Mouse (Mus musculus): Measurements from ENCODE around the gene Txnrd2. TPM values are rescaled to one million over a fixed set of nuclear protein-coding genes. Genes with fewer than 3 reads are reported as not detected.

Gene Txnrd2
- polyA plus RNA-seq, 1 experiment from 2014 or later = 22.0 TPM

DNA sequence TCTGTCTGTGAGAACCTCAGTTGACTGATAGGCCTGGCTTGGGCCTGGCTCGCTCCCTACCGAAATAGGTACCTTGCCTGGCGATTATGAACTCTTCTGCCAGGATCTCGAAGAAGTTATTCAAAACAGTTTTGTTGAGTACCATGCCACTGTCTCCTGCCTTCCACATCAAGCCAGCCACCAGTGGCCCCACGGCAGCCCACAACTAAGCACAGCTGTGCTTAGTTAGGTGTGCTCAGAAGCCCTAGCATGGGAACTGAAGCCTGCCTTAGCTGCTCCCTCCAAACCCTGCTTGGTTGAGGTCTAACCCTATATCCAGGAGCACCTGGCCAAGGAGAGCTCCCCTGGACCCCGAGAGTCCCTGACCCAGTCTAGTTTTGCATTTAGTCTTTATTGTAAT, 75.3 kb downstream of the Txnrd2 start:
- Histone ChIP-seq H3K4me1 (replicated peaks; ENCODE audit: control insufficient read depth, insufficient read depth, low read length) (peaks cover 17% of the 10 kb centered on the region), H3K4me3 (ENCODE audit: low read length) (no peak overlapping the region), H3K9me3 (ENCODE audit: control insufficient read depth, low read length) (no peaks in the 10 kb centered on the region), H3K27ac (ENCODE audit: low read length) (no peak overlapping the region), H3K27me3 (ENCODE audit: control insufficient read depth, insufficient read depth, low read depth, low read length) (no peaks in the 10 kb centered on the region), H3K4me2 (ENCODE audit: low read depth, low read length) (no peak overlapping the region), H3K36me3 (ENCODE audit: control insufficient read depth, insufficient read depth, low read length) (peaks cover 6% of the 10 kb centered on the region), H3K9ac (ENCODE audit: low read length) (no peak overlapping the region)
- ATAC-seq (ENCODE audit: low read depth) = no peak
- WGBS = 91% methylated on average over 6 of the region's 6 CpGs

GRCm38 (mm10) chr16:18503566-18504342, 77.6 kb downstream of the Txnrd2 start:
- H3K27ac ChIP-seq (ENCODE audit: low read length) = peak overlapping the region; percentile 36
- peak; percentile 46; the same call in 1 of the 2 replicates for ATAC-seq (ENCODE audit: low read depth)
- H3K4me2 ChIP-seq (ENCODE audit: low read depth, low read length) = no peak overlapping the region
- H3K9me3 ChIP-seq (ENCODE audit: control insufficient read depth, low read length) = no peaks in the 10 kb centered on the region
- peaks cover 6% of the 10 kb centered on the region for H3K36me3 ChIP-seq (ENCODE audit: control insufficient read depth, insufficient read depth, low read length)
- no peak overlapping the region for H3K4me3 ChIP-seq (ENCODE audit: low read length)
- 77% methylated on average over 14 of the region's 14 CpGs for WGBS
- peaks cover 15% of the 10 kb centered on the region for H3K4me1 ChIP-seq (replicated peaks; ENCODE audit: control insufficient read depth, insufficient read depth, low read length)
- H3K9ac ChIP-seq (ENCODE audit: low read length) = no peak overlapping the region
- H3K27me3 ChIP-seq (ENCODE audit: control insufficient read depth, insufficient read depth, low read depth, low read length) = no peaks in the 10 kb centered on the region

- Histone ChIP-seq H3K9ac (ENCODE audit: low read length) (no peak overlapping the region), H3K9me3 (ENCODE audit: control insufficient read depth, low read length) (no peaks in the 10 kb centered on the region), H3K27ac (ENCODE audit: low read length) (no peak overlapping the region), H3K36me3 (ENCODE audit: control insufficient read depth, insufficient read depth, low read length) (peaks cover 3% of the 10 kb centered on the region), H3K4me1 (replicated peaks; ENCODE audit: control insufficient read depth, insufficient read depth, low read length) (peaks cover 5% of the 10 kb centered on the region; the same call in 1 of the 2 replicates), H3K27me3 (ENCODE audit: control insufficient read depth, insufficient read depth, low read depth, low read length) (no peaks in the 10 kb centered on the region), H3K4me3 (ENCODE audit: low read length) (no peak overlapping the region), H3K4me2 (ENCODE audit: low read depth, low read length) (no peak overlapping the region)
- no peak for ATAC-seq (ENCODE audit: low read depth)
- WGBS = 89% methylated on average over 3 of the region's 3 CpGs
These were observed 80.5 kb downstream of the Txnrd2 start for GRCm38 (mm10) chr16:18506524-18507199.

DNA sequence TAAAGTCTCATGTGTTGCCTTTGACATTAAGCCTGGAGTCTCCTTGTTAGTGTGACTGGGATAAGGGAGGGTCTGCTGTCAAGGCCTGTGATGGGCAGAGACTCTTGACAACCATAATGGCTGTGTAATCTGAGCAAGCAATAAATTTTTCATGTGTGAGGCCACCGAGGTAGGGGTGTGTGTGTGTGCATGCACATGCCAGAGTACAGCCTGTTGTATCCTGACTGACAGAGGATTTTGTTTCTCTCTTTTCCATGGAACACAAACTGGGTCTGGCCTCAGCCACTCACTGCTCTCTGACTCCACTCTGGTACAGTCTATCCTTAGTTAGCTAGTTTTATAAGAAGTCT, 81.0 kb downstream of the Txnrd2 start:
- ATAC-seq (ENCODE audit: low read depth) = no peak
- WGBS = 16% methylated on average over 1 of the region's 1 CpGs

GRCm38 (mm10) chr16:18511741-18512140, 85.6 kb downstream of the Txnrd2 start:
- H3K36me3 ChIP-seq (ENCODE audit: control insufficient read depth, insufficient read depth, low read length) = no peaks in the 10 kb centered on the region
- no peak for ATAC-seq (ENCODE audit: low read depth)
- no peak overlapping the region for H3K4me3 ChIP-seq (ENCODE audit: low read length)
- no peak overlapping the region for H3K4me2 ChIP-seq (ENCODE audit: low read depth, low read length)
- H3K27ac ChIP-seq (ENCODE audit: low read length) = no peak overlapping the region
- H3K27me3 ChIP-seq (ENCODE audit: control insufficient read depth, insufficient read depth, low read depth, low read length) = no peaks in the 10 kb centered on the region
- 76% methylated on average over 5 of the region's 5 CpGs for WGBS
- no peak overlapping the region for H3K9ac ChIP-seq (ENCODE audit: low read length)
- peaks cover 7% of the 10 kb centered on the region; the same call in 1 of the 2 replicates for H3K4me1 ChIP-seq (replicated peaks; ENCODE audit: control insufficient read depth, insufficient read depth, low read length)
- peaks cover 4% of the 10 kb centered on the region; the same call in 1 of the 2 replicates for H3K9me3 ChIP-seq (ENCODE audit: control insufficient read depth, low read length)

More for the DNA sequence above, 81.0 kb downstream of the Txnrd2 start:
- Histone ChIP-seq H3K9me3 (ENCODE audit: control insufficient read depth, low read length) (no peaks in the 10 kb centered on the region), H3K9ac (ENCODE audit: low read length) (no peak overlapping the region), H3K4me2 (ENCODE audit: low read depth, low read length) (no peak overlapping the region), H3K4me1 (replicated peaks; ENCODE audit: control insufficient read depth, insufficient read depth, low read length) (peaks cover 5% of the 10 kb centered on the region; the same call in 1 of the 2 replicates), H3K27me3 (ENCODE audit: control insufficient read depth, insufficient read depth, low read depth, low read length) (no peaks in the 10 kb centered on the region), H3K27ac (ENCODE audit: low read length) (no peak overlapping the region), H3K36me3 (ENCODE audit: control insufficient read depth, insufficient read depth, low read length) (peaks cover 3% of the 10 kb centered on the region), H3K4me3 (ENCODE audit: low read length) (no peak overlapping the region)

GRCm38 (mm10) chr16:18513508-18513907, 87.3 kb downstream of the Txnrd2 start:
- Histone ChIP-seq H3K4me2 (ENCODE audit: low read depth, low read length) (no peak overlapping the region), H3K4me3 (ENCODE audit: low read length) (no peak overlapping the region), H3K27me3 (ENCODE audit: control insufficient read depth, insufficient read depth, low read depth, low read length) (no peaks in the 10 kb centered on the region), H3K9me3 (ENCODE audit: control insufficient read depth, low read length) (peaks cover 4% of the 10 kb centered on the region; the same call in 1 of the 2 replicates), H3K27ac (ENCODE audit: low read length) (no peak overlapping the region), H3K4me1 (replicated peaks; ENCODE audit: control insufficient read depth, insufficient read depth, low read length) (peaks cover 5% of the 10 kb centered on the region; the same call in 1 of the 2 replicates), H3K9ac (ENCODE audit: low read length) (no peak overlapping the region), H3K36me3 (ENCODE audit: control insufficient read depth, insufficient read depth, low read length) (no peaks in the 10 kb centered on the region)
- ATAC-seq (ENCODE audit: low read depth) = peak; percentile 43; the same call in 1 of the 2 replicates
- WGBS = 13% methylated on average over 6 of the region's 6 CpGs

- peak; percentile 56; the same call in 1 of the 2 replicates for ATAC-seq (ENCODE audit: low read depth)
- peaks cover 4% of the 10 kb centered on the region; the same call in 1 of the 2 replicates for H3K9me3 ChIP-seq (ENCODE audit: control insufficient read depth, low read length)
- H3K9ac ChIP-seq (ENCODE audit: low read length) = no peak overlapping the region
- H3K27ac ChIP-seq (ENCODE audit: low read length) = no peak overlapping the region
- H3K36me3 ChIP-seq (ENCODE audit: control insufficient read depth, insufficient read depth, low read length) = no peaks in the 10 kb centered on the region
- H3K4me1 ChIP-seq (replicated peaks; ENCODE audit: control insufficient read depth, insufficient read depth, low read length) = peaks cover 5% of the 10 kb centered on the region; the same call in 1 of the 2 replicates
- H3K4me3 ChIP-seq (ENCODE audit: low read length) = no peak overlapping the region
- no peak overlapping the region for H3K4me2 ChIP-seq (ENCODE audit: low read depth, low read length)
- H3K27me3 ChIP-seq (ENCODE audit: control insufficient read depth, insufficient read depth, low read depth, low read length) = no peaks in the 10 kb centered on the region
These were observed 91.9 kb downstream of the Txnrd2 start for GRCm38 (mm10) chr16:18518091-18518490.

DNA sequence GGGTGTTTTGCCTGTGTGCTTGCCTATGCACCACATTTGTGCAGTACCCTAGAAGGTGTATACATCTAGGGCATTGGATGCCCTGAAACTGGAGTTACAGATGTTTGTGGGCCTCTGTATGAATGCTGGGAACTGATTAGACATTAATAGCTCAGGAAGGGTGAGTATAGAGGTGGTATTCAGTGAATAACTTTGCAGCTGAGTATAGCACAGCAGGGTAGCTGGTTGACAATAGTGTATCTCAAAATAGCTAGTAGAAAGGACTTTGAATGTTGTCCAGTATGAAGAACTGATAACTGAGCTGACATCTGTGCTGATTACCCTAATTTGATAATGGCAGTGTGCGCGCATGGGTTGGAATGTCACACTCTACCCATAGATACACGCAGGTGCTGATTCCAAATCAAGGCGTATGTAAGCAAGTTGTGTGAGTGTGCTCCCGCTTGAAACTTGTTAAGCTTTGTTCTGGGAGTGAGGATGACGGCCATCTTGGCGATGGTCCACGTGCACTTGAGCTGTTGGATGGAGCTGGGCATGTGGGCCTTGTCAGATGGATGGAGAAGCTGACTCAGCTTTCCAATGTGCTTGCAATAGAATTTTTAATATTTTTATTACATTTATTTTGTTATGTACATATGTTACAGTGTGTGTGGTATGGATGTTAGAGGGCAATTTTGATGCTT, 97.5 kb downstream of the Txnrd2 start:
- Histone ChIP-seq H3K9me3 (ENCODE audit: control insufficient read depth, low read length) (no peaks in the 10 kb centered on the region), H3K4me1 (replicated peaks; ENCODE audit: control insufficient read depth, insufficient read depth, low read length) (no peaks in the 10 kb centered on the region), H3K9ac (ENCODE audit: low read length) (no peak overlapping the region), H3K27ac (ENCODE audit: low read length) (no peak overlapping the region), H3K4me3 (ENCODE audit: low read length) (no peak overlapping the region), H3K27me3 (ENCODE audit: control insufficient read depth, insufficient read depth, low read depth, low read length) (no peaks in the 10 kb centered on the region), H3K36me3 (ENCODE audit: control insufficient read depth, insufficient read depth, low read length) (no peaks in the 10 kb centered on the region), H3K4me2 (ENCODE audit: low read depth, low read length) (no peak overlapping the region)
- no peak for ATAC-seq (ENCODE audit: low read depth)
- WGBS = 76% methylated on average over 8 of the region's 8 CpGs

DNA sequence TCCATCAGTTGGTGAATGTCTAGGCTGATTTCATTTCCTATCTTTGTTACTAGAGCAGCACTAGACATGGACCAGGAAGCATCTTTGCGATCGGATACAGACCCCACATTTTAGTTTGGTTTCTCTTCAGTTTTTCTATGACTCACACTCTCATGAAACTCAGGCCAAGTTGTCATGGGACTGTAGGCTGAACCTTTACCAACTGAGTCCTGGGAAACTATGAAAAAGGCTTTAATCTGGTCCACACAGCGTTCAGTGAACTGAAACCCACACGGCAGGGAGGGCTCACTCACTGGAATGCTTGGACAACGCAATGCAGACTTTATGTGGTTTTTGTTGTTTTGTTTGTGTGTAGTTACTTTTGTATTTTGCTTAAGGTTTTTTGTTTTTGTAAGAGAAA, 102.5 kb downstream of the Txnrd2 start:
- H3K4me1 ChIP-seq (replicated peaks; ENCODE audit: control insufficient read depth, insufficient read depth, low read length) = no peaks in the 10 kb centered on the region
- H3K27ac ChIP-seq (ENCODE audit: low read length) = no peak overlapping the region
- WGBS = 80% methylated on average over 5 of the region's 5 CpGs

More for the DNA sequence above, 102.5 kb downstream of the Txnrd2 start:
- no peak for ATAC-seq (ENCODE audit: low read depth)
- H3K9ac ChIP-seq (ENCODE audit: low read length) = no peak overlapping the region
- no peak overlapping the region for H3K4me3 ChIP-seq (ENCODE audit: low read length)
- no peaks in the 10 kb centered on the region for H3K36me3 ChIP-seq (ENCODE audit: control insufficient read depth, insufficient read depth, low read length)
- H3K27me3 ChIP-seq (ENCODE audit: control insufficient read depth, insufficient read depth, low read depth, low read length) = no peaks in the 10 kb centered on the region
- H3K4me2 ChIP-seq (ENCODE audit: low read depth, low read length) = no peak overlapping the region
- H3K9me3 ChIP-seq (ENCODE audit: control insufficient read depth, low read length) = 0 out of 2 replicates have a peak, but pooled peaks cover 2% of the 10 kb centered on the region

All from lung, embryonic 16.5 days (tissue).